Mouse (Mus musculus) forebrain, embryonic 14.5 days (tissue): ENCODE measurements around the gene Kcp. TPM values are rescaled to one million over a fixed set of nuclear protein-coding genes. Genes with fewer than 3 reads are reported as not detected.

Experiments
- ATAC-seq: fragments of 200-750 bp; cut with Nextera tagmentation; 2 replicates; pipeline ENCODE4 v1.8.0; 2017; ENCODE audit warnings: mild to moderate bottlenecking, moderate library complexity
- DNase-seq: peaks from one replicate; pipeline ENCODE4 v3.0.0-alpha.2; 2015; ENCODE audit warnings: low spot score
- H3K27ac ChIP-seq: fragments of 300-500 bp; sonication (generic); 2 replicates; pipeline ENCODE4 v1.5.1; 2014; ENCODE audit warnings: low read depth, mild to moderate bottlenecking, control low read depth, low read length, moderate library complexity
- H3K27me3 ChIP-seq: fragments of 300-500 bp; sonication (generic); replicated peaks from 2 replicates; pipeline ENCODE4 v1.6.1; 2014; ENCODE audit warnings: low read length, control low read depth, mixed read lengths; ENCODE audit not compliant: control insufficient read depth, insufficient read depth
- H3K36me3 ChIP-seq: fragments of 300-500 bp; sonication (generic); 2 replicates; pipeline ENCODE4 v1.6.1; 2014; ENCODE audit warnings: low read length, control low read depth; ENCODE audit not compliant: control insufficient read depth, insufficient read depth
- H3K4me1 ChIP-seq: fragments of 300-500 bp; sonication (generic); 2 replicates; pipeline ENCODE4 v1.6.1; 2014; ENCODE audit warnings: antibody characterized with exemption, low read length, control low read depth; ENCODE audit not compliant: control insufficient read depth, insufficient read depth
- H3K4me2 ChIP-seq: fragments of 300-500 bp; sonication (generic); 2 replicates; pipeline ENCODE4 v1.6.1; 2014; ENCODE audit warnings: mild to moderate bottlenecking, control low read depth, low read length
- H3K4me3 ChIP-seq: fragments of 300-500 bp; sonication (generic); 2 replicates; pipeline ENCODE4 v1.5.1; 2014; ENCODE audit warnings: low read depth, low read length, control low read depth
- H3K9ac ChIP-seq: fragments of 300-500 bp; sonication (generic); 2 replicates; pipeline ENCODE4 v1.6.1; 2014; ENCODE audit warnings: mild to moderate bottlenecking, low read length, control low read depth, moderate library complexity
- H3K9me3 ChIP-seq: fragments of 300-500 bp; sonication (generic); replicated peaks from 2 replicates; pipeline ENCODE4 v1.6.1; 2016; ENCODE audit warnings: low read length, control low read depth, mixed read lengths; ENCODE audit not compliant: control insufficient read depth
- WGBS: fragments of 180-500 bp; shearing (Covaris S2); extraction: QIAGEN DNeasy Blood & Tissue Kit; methylation state at CpG from one replicate; pipeline ENCODE4 v1.1.7; 2014; 5-methylcytosine and 5-hydroxymethylcytosine counted together
- polyA plus RNA-seq: library from polyadenylated mRNA; unstranded; fragments of >200 nt; fragmentation: Nextera tagmentation; extraction: Ambion mirVana; gene quantifications from 2 replicates; pipeline ENCODE4 v1.2.1, GENCODE M21; 2014

Kcp gene
- polyA plus RNA-seq, 1 experiment from 2014 or later: 5.8 TPM

- Histone ChIP-seq H3K4me1 (no peaks in the 10 kb centered on the region), H3K27ac (no peak overlapping the region), H3K9ac (no peak overlapping the region), H3K9me3 (no peaks in the 10 kb centered on the region), H3K27me3 (no peaks in the 10 kb centered on the region), H3K36me3 (no peaks in the 10 kb centered on the region), H3K4me2 (no peak overlapping the region), H3K4me3 (no peak overlapping the region)
- 58% methylated on average over 7 of the region's 7 CpGs for WGBS
- DNase-seq (no peak), ATAC-seq (no peak)
Measured at GRCm38 (mm10) chr6:29461502-29461901, 46.2 kb downstream of the Kcp start.

- WGBS: 92% methylated on average over 6 of the region's 6 CpGs
- ATAC-seq (no peak), DNase-seq (no peak)
- H3K9me3 ChIP-seq: no peaks in the 10 kb centered on the region
- H3K27me3 ChIP-seq: no peaks in the 10 kb centered on the region
- no peak overlapping the region for H3K9ac ChIP-seq
- no peaks in the 10 kb centered on the region for H3K36me3 ChIP-seq
- no peak overlapping the region for H3K4me2 ChIP-seq
- no peaks in the 10 kb centered on the region for H3K4me1 ChIP-seq
- no peak overlapping the region for H3K4me3 ChIP-seq
- no peak overlapping the region for H3K27ac ChIP-seq
Measured at GRCm38 (mm10) chr6:29450667-29451066, 57.1 kb downstream of the Kcp start.

GRCm38 (mm10) chr6:29449858-29450257 is 57.9 kb downstream of the Kcp start:
- no peaks in the 10 kb centered on the region for H3K36me3 ChIP-seq
- no peak overlapping the region for H3K9ac ChIP-seq
- H3K4me3 ChIP-seq: no peak overlapping the region
- ATAC-seq (no peak), DNase-seq (no peak)
- H3K4me1 ChIP-seq: no peaks in the 10 kb centered on the region
- 33% methylated on average over 4 of the region's 4 CpGs for WGBS
- H3K4me2 ChIP-seq: no peak overlapping the region
- H3K27me3 ChIP-seq: no peaks in the 10 kb centered on the region
- H3K27ac ChIP-seq: no peak overlapping the region
- H3K9me3 ChIP-seq: no peaks in the 10 kb centered on the region

GRCm38 (mm10) chr6:29445354-29445753 is 62.4 kb downstream of the Kcp start:
- Histone ChIP-seq H3K4me2 (no peak overlapping the region), H3K9me3 (no peaks in the 10 kb centered on the region), H3K27me3 (no peaks in the 10 kb centered on the region), H3K9ac (no peak overlapping the region), H3K4me1 (no peaks in the 10 kb centered on the region), H3K4me3 (no peak overlapping the region), H3K27ac (no peak overlapping the region), H3K36me3 (no peaks in the 10 kb centered on the region)
- DNase-seq (no peak), ATAC-seq (no peak)
- WGBS: 96% methylated on average over 7 of the region's 7 CpGs

GRCm38 (mm10) chr6:29444773-29445172 is 63.0 kb downstream of the Kcp start:
- no peak overlapping the region for H3K4me2 ChIP-seq
- H3K36me3 ChIP-seq: no peaks in the 10 kb centered on the region
- H3K9ac ChIP-seq: no peak overlapping the region
- 77% methylated on average over 11 of the region's 11 CpGs for WGBS
- H3K27ac ChIP-seq: no peak overlapping the region
- no peak for ATAC-seq
- H3K4me1 ChIP-seq: no peaks in the 10 kb centered on the region
- peak; percentile 7 for DNase-seq
- H3K4me3 ChIP-seq: no peak overlapping the region
- H3K27me3 ChIP-seq: no peaks in the 10 kb centered on the region
- no peaks in the 10 kb centered on the region for H3K9me3 ChIP-seq

- no peak for ATAC-seq
- no peak for DNase-seq
- H3K27me3 ChIP-seq: peaks cover 5% of the 10 kb centered on the region; the same call in 1 of the 2 replicates
- no peak overlapping the region for H3K9ac ChIP-seq
- no peaks in the 10 kb centered on the region for H3K36me3 ChIP-seq
- no peak overlapping the region for H3K4me2 ChIP-seq
- no peak overlapping the region for H3K27ac ChIP-seq
- no peak overlapping the region for H3K4me3 ChIP-seq
- peaks cover 18% of the 10 kb centered on the region; the same call in 1 of the 2 replicates for H3K4me1 ChIP-seq
- WGBS: 91% methylated on average over 6 of the region's 6 CpGs
- H3K9me3 ChIP-seq: no peaks in the 10 kb centered on the region
Measured at GRCm38 (mm10) chr6:29439789-29440188, 68.0 kb downstream of the Kcp start.

- ATAC-seq (no peak), DNase-seq (no peak)
- Histone ChIP-seq H3K4me2 (no peak overlapping the region), H3K9me3 (no peaks in the 10 kb centered on the region), H3K27ac (no peak overlapping the region), H3K36me3 (no peaks in the 10 kb centered on the region), H3K27me3 (peaks cover 10% of the 10 kb centered on the region), H3K9ac (no peak overlapping the region), H3K4me1 (peaks cover 18% of the 10 kb centered on the region; the same call in 1 of the 2 replicates), H3K4me3 (no peak overlapping the region)
- 71% methylated on average over 4 of the region's 4 CpGs for WGBS
Measured at GRCm38 (mm10) chr6:29439251-29439650, 68.5 kb downstream of the Kcp start.

GRCm38 (mm10) chr6:29436461-29436934 is 71.3 kb downstream of the Kcp start:
- Histone ChIP-seq H3K27ac (no peak overlapping the region), H3K9me3 (no peaks in the 10 kb centered on the region), H3K27me3 (peaks cover 22% of the 10 kb centered on the region), H3K4me3 (no peak overlapping the region), H3K36me3 (no peaks in the 10 kb centered on the region), H3K4me2 (0 out of 2 replicates have a peak overlapping the region, but pooled peaks have one; percentile 15), H3K9ac (no peak overlapping the region), H3K4me1 (peaks cover 23% of the 10 kb centered on the region; the same call in 1 of the 2 replicates)
- ATAC-seq (no peak), DNase-seq (peak; percentile 47)
- 5% methylated on average over 11 of the region's 11 CpGs for WGBS

- H3K9me3 ChIP-seq: no peaks in the 10 kb centered on the region
- peak; percentile 37 for ATAC-seq
- no peak overlapping the region for H3K9ac ChIP-seq
- WGBS: 15% methylated on average over 6 of the region's 6 CpGs
- H3K27ac ChIP-seq: no peak overlapping the region
- DNase-seq: peak; percentile 40
- H3K4me2 ChIP-seq: 0 out of 2 replicates have a peak overlapping the region, but pooled peaks have one; percentile 15
- H3K36me3 ChIP-seq: no peaks in the 10 kb centered on the region
- peaks cover 23% of the 10 kb centered on the region; the same call in 1 of the 2 replicates for H3K4me1 ChIP-seq
- peaks cover 22% of the 10 kb centered on the region for H3K27me3 ChIP-seq
- no peak overlapping the region for H3K4me3 ChIP-seq
Measured at GRCm38 (mm10) chr6:29435940-29436451, 71.8 kb downstream of the Kcp start.
